Mouse (Mus musculus): Measurements from ENCODE around the gene Fat1.
A peak's percentile ranks its signal among the peaks of the same experiment; 100 is the strongest.

Fat1 gene

DNA sequence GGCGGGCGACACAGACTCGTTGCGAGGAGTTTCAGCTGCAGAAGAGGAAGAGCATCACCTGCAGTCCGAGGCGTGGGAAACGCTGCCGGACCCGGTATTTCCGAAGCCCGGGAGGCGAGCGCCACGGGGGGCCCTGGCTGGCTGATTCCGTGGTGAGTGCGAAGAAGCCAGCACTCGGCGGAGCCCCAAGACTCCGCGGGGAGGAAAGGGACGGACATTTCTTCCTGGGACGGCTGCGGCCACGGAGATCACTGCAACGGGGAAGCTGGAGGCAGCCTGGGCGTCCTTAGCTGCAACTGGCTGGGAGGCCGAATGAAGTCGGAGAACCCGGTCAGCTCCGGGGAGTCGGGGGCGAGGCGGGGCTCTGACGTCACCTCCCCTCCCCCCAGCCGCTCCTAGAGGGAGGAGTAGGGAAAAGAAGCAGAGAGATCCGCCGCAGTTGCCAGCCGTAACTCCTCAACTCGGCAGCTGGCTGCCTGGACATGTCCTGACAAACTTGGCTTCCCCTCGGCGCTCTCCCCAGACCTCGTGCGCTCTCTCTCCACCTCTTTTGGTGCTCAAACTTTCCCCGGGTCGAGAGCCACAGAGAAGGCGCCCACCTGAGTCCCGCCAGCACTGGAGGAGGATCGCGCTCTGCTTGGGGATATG lies at the start of gene Fat1:
Gene Fat1 (plus strand): TSS at position 598 of the 648 bp plus-strand sequence.
- peak in 1 of 2 experiments; percentile 60 for DNase-seq (ENCODE audit: low spot score in 2 of 2)

DNA sequence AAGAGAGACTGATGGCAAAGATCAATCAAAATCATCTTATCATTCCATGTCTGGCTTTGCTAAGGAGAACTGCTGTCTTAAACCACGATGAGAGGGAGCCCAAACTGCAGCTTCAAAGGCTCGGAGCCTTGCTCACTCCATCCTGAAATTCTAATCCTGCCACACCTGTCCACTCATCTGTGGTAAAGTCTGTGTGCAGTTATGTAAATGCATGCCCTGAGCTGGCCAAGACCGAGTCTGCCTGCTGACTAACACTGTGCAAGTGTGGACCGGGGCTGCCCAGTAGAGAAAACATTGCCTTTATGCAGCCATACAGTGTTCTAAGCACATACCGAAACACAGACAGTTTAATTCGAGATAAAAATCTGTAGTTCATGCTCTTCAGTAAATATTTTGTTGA lies 40.6 kb upstream of the Fat1 start:
- no peak for DNase-seq (ENCODE audit: low spot score in 2 of 2)

DNA sequence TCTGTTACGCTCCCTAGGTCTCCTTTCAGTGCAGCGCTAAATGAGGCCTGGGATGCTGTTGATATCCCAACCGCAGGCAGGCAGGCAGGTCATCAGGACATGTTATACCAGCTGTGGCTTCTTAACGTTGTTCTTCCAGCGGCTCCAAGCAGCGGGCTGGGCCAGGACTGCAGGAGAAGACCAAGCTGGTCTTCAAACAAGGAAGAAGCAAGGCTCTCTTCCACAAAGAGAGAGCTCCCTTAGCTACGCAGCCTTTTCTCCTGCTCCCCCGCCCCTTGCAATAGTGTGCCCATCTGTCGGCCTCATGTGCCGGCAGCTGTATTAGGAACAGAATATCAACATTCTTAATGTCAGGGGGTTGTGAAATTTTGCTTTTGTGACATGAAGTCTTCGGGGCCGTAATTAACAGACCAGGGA lies 35.7 kb upstream of the Fat1 start:
- DNase-seq (ENCODE audit: low spot score in 2 of 2) = no peak

GRCm38 (mm10) chr8:44911126-44911903 lies 23.9 kb upstream of the Fat1 start:
- no peak for DNase-seq (ENCODE audit: low spot score in 2 of 2)

DNA sequence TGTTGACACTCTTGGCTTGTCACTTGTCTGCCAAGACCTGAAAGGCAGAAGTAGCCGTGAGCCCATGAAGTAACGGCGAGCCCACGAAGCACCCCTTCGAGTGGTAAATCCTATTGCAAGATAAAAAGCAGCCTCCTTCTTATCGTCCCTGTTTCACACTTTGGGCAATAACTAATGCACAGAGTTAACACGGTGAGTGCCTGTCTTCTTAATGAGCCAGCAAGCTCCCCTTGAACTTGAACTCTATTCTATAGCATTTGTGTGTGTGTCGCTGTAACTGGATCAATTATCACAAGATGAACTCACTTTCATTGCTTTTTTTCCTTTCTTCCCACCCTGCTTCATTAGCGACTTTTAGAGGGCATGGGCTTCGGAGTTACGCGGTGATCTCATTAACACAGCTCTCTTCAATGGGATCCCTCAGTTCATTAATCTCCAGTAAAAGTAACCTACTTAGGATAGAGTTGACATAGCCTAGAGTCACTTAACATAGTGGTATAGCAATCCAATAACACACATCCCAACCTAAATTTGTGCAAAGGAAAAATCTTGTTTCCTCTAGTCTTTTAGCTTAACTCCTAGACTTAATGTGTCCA lies 15.7 kb upstream of the Fat1 start:
- no peak for DNase-seq (ENCODE audit: low spot score in 2 of 2)

DNA sequence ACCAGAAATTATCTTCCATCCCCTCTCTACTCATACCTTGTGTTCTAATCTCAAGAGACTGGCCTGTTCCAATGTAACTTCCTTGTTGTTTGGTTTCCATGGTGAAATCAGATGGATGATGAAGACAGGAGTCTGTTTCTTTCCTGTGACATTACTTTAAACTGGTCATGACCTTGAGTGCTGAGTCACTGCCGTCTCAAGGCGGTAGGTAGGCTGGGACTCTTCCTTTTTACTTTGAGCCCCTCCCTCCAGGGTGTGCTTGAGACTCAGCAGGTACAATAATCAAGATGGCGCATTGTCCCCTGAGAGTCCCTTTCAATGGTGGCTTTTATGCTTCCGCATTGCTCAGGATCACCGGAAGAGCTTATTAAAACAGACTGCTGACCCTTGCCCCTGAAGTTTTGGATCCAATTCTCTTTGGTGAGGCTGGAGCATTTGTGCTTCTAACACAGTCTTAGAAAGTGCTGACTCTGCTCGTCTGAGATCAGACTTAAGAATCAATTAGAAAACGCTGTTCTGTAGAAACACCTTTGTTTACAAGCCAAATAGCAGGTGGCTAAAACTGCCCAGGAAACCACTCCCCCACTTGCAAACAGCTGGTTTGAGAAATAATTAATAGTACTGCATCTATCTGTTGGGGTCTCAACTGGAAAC lies 14.7 kb upstream of the Fat1 start:
- DNase-seq (ENCODE audit: low spot score in 2 of 2) = no peak

- no peak for DNase-seq (ENCODE audit: low spot score in 2 of 2)
Measured at GRCm38 (mm10) chr8:44924995-44925394, 10.3 kb upstream of the Fat1 start.

GRCm38 (mm10) chr8:44930058-44930457 lies 5.2 kb upstream of the Fat1 start:
- DNase-seq (ENCODE audit: low spot score in 2 of 2) = no peak

GRCm38 (mm10) chr8:44932546-44933342 lies 2.5 kb upstream of the Fat1 start:
- DNase-seq (ENCODE audit: low spot score in 2 of 2) = no peak

DNA sequence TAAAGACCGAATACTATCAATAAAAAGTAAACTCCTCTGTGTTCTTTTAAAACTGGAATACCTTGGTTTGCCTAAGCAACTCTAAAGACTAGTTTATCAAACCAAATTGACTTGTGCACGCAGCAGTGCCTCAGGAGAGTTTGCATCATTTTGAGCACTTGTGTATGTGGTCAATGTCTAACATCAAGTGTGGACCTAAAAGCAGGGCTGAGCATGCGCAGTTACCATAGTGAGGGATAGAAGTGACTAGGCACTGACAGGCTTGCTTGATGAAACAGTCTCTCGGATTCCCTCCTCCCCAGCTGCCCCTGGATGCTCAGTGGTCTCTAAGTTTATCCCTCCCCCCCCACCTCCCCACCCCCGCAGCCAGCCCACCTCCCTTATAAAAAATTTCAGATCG lies 1.8 kb upstream of the Fat1 start:
- DNase-seq (ENCODE audit: low spot score in 2 of 2) = no peak

DNA sequence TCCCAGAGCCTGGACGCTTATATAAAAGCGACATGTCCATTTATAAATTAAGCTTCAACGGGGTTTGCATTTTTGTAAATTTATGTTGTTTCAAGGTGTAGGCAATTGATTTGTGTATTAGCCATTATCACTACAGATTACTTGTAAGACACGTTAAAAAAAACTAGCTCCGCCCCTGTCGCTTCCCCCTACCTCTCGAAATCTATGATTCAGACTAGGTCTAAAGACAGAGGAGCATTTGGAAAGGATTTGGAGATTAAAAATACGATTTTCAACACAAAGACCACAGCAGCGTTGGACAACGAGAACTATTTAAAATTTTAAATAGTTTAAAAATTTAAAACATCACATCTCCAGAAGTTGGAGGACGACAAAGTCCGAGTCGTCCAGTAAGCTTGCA lies 831 bp upstream of the Fat1 start:
- DNase-seq (ENCODE audit: low spot score in 2 of 2) = no peak

DNA sequence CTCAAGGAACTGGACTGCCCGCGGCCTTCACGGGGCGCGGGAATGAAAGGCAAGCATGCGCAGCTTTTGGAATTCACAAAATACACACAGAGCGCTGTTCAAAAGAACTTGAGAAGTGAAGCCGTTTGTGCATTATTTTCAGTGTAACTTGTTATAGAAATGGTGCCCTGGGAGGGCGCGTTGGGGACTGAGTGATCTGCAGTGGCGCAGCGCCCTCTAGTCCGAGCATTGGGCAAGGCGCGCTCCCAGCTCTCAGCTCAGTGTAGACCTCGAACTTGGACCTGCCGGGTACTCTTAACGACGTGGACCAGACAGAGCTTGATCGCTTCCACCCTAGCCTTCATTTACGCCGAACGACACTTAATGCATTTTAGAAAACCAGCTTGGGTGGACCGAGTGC lies 494 bp downstream of the Fat1 start:
- DNase-seq (ENCODE audit: low spot score in 2 of 2) = peak; percentile 44 to 84

GRCm38 (mm10) chr8:44936481-44936961 lies 1.3 kb downstream of the Fat1 start:
- no peak for DNase-seq (ENCODE audit: low spot score in 2 of 2)

DNA sequence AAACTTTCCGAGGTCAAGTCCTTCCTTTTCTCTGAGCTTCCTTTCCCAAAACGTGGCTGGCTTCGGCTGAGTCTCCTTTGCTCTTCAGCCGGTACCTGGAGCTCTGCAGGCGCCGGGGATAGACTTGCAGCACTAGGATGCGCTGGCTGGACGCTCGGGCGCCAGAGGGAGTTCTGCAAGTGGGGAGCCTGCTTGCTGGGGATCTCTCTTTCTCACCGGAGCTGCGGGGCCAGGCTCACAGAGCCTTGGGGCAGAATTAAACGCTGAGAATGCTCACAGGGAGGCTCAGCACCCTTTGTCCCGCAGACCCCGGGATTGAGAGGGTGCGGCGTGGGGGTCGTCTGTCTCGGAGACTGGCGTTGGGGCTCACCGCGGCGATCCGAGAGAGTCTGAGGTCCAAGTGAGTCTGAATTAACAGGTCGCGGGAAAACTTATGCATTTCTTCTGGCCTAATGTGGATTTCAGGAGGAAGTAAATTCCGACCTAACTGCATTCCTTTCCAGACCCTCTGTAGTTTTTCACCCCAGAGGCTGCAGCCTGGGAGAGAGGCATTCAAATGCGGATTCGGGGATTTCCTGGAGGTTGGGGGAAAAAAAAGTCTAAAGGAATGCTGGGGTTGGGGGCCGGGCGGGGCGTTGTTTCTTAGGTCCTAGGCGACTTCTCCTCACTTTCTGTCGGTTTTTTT lies 2.0 kb downstream of the Fat1 start:
- peak in 1 of 2 experiments; percentile 59 for DNase-seq (ENCODE audit: low spot score in 2 of 2)

- peak; percentile 50 to 85 for DNase-seq (ENCODE audit: low spot score in 2 of 2)
Measured at GRCm38 (mm10) chr8:44937905-44938642, 2.8 kb downstream of the Fat1 start.

DNA sequence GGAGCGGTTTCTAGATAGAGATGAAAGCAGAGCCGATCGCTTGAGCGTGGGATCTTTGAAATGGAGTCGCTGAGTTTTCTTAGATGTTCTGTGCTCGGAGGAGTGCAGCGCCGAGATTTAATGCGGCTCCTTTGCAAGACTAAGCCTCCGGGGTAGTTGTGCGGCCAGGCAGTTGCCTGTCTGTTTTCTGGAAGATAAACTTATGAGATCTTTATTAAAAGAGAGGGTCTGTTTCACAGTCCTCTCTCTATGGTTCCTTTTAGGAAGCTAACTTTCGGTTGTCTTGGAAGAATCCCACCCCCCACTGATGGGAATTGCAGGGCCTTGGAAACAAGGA lies 3.4 kb downstream of the Fat1 start:
- DNase-seq (ENCODE audit: low spot score in 2 of 2) = no peak

DNA sequence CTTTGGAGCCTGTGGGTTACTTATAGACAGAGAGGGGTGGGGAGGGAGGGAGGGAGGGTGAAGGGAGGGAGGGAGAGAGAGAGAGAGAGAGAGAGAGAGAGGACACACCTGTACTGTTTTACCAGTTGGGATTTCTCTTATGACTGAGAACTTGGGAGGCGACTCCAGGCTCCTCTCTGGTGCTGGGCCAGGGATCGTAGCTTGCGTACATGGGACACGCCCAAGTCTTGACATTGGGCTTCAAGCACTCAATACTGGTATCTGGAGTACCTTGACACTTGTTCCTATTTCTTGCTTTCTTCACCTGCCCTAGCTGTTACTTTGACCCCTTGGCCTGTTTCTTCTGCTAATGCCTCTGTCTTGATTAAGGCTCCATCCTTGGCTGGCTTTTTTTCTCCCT lies 10.3 kb downstream of the Fat1 start:
- no peak for DNase-seq (ENCODE audit: low spot score in 2 of 2)

DNA sequence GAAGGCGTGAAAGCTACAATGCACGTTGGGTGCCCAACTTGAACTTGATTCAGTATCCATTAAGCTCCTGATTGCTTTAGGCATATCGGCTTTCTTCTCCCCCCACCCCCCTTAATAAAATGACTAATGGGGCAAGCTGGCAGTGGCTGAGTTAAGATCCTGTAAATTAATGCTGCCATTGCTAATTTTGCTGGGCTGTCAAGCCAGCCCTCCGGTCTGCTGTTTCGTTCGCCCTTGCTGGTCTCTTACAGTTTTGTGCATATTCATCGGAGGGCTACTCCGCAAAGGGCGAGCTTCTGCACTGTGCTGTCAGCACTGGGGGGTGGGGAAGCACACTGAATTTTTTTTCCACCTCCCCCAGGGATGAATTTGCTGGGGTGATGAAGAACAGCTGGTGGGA lies 13.3 kb downstream of the Fat1 start:
- DNase-seq (ENCODE audit: low spot score in 2 of 2) = no peak

GRCm38 (mm10) chr8:44960455-44960854 lies 25.2 kb downstream of the Fat1 start:
- DNase-seq (ENCODE audit: low spot score in 2 of 2) = no peak

DNA sequence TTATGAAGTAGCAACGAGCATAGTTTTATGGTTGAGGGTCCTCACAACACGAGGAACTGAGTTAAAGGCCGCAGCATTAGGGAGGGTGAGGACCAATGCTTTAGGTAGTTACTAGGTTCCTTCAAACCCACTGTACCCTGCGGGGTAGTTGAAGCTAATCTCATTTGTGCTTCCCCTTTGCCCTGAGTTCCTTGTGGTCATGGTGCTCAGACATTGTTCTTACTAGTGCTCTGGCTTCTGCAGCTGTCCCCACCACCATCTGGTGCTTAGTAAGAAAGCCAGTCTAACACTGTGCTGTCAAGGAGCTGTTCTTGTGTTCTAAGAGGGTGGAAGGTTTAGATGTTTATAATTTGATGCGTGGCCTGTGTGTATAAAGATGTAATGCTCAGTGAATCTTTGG lies 25.7 kb downstream of the Fat1 start:
- no peak for DNase-seq (ENCODE audit: low spot score in 2 of 2)
